Mouse (Mus musculus) heart, embryonic 10.5 days (tissue): ENCODE measurements at regions not wholly inside any gene's neighbourhood (a gene's known extent, or its start where the extent isn't known, plus 50 kb on each side); places are given as distances from the start of the nearest gene placed in this dataset.
"Not testable (repeated sequence)": the region's sequence is repeated elsewhere in the genome, so short reads cannot be mapped to it uniquely, and the experiment has no call there.

Experiments used
- DNase-seq: peaks from one replicate; pipeline ENCODE4 v3.0.0-alpha.2; 2017; ENCODE audit warnings: low spot score
- H3K27ac ChIP-seq: fragments of 300-500 bp; sonication (generic); 2 replicates; pipeline ENCODE4 v1.5.1; 2016; ENCODE audit warnings: mild to moderate bottlenecking
- H3K27me3 ChIP-seq: fragments of 300-500 bp; sonication (generic); 2 replicates; pipeline ENCODE4 v1.6.1; 2016; ENCODE audit warnings: mild to moderate bottlenecking; ENCODE audit not compliant: poor library complexity, insufficient read depth, severe bottlenecking
- H3K36me3 ChIP-seq: fragments of 300-500 bp; sonication (generic); 2 replicates; pipeline ENCODE4 v1.6.1; 2016; ENCODE audit warnings: mild to moderate bottlenecking, moderate library complexity
- H3K4me1 ChIP-seq: fragments of 300-500 bp; sonication (generic); 2 replicates; pipeline ENCODE4 v1.6.1; 2016; ENCODE audit warnings: mild to moderate bottlenecking
- H3K4me3 ChIP-seq: fragments of 300-500 bp; sonication (generic); 2 replicates; pipeline ENCODE4 v1.5.1; 2016; ENCODE audit warnings: mild to moderate bottlenecking, moderate library complexity
- H3K9me3 ChIP-seq: fragments of 300-500 bp; sonication (generic); 2 replicates; pipeline ENCODE4 v1.6.1; 2016; ENCODE audit warnings: mild to moderate bottlenecking, moderate library complexity
- WGBS: fragments of 180-500 bp; shearing (Covaris S2); methylation state at CpG from one replicate; pipeline ENCODE4 v1.1.7; 2016; 5-methylcytosine and 5-hydroxymethylcytosine counted together

- DNase-seq = no peak
- Histone ChIP-seq H3K36me3 (no peaks in the 10 kb centered on the region), H3K4me1 (no peaks in the 10 kb centered on the region), H3K9me3 (no peaks in the 10 kb centered on the region), H3K27me3 (no peaks in the 10 kb centered on the region), H3K4me3 (no peak overlapping the region), H3K27ac (no peak overlapping the region)
Measured at GRCm38 (mm10) chr9:113120385-113120784, 587.7 kb downstream of the Pdcd6ip start.

- no peak for DNase-seq
- WGBS = 71% methylated on average over 1 of the region's 1 CpGs
- no peaks in the 10 kb centered on the region for H3K27me3 ChIP-seq
- H3K27ac ChIP-seq = no peak overlapping the region
- no peaks in the 10 kb centered on the region for H3K36me3 ChIP-seq
- no peaks in the 10 kb centered on the region for H3K4me1 ChIP-seq
- H3K4me3 ChIP-seq = no peak overlapping the region
- no peaks in the 10 kb centered on the region for H3K9me3 ChIP-seq
Measured at GRCm38 (mm10) chr9:113119721-113120120, 588.3 kb downstream of the Pdcd6ip start.

- H3K9me3 ChIP-seq = no peaks in the 10 kb centered on the region
- H3K36me3 ChIP-seq = no peaks in the 10 kb centered on the region
- no peaks in the 10 kb centered on the region for H3K27me3 ChIP-seq
- DNase-seq = no peak
- 77% methylated on average over 5 of the region's 5 CpGs for WGBS
- no peaks in the 10 kb centered on the region for H3K4me1 ChIP-seq
- no peak overlapping the region for H3K4me3 ChIP-seq
- H3K27ac ChIP-seq = no peak overlapping the region
Measured at GRCm38 (mm10) chr9:113115576-113115975, 592.5 kb downstream of the Pdcd6ip start.

- Histone ChIP-seq H3K4me3 (no peak overlapping the region), H3K27me3 (no peaks in the 10 kb centered on the region), H3K27ac (no peak overlapping the region), H3K36me3 (no peaks in the 10 kb centered on the region), H3K4me1 (no peaks in the 10 kb centered on the region), H3K9me3 (no peaks in the 10 kb centered on the region)
- no peak for DNase-seq
Measured at GRCm38 (mm10) chr9:113112753-113113152, 595.3 kb downstream of the Pdcd6ip start.

- DNase-seq = no peak
- no peaks in the 10 kb centered on the region for H3K36me3 ChIP-seq
- no peak overlapping the region for H3K27ac ChIP-seq
- 72% methylated on average over 1 of the region's 1 CpGs for WGBS
- peaks cover 9% of the 10 kb centered on the region for H3K4me1 ChIP-seq
- no peaks in the 10 kb centered on the region for H3K27me3 ChIP-seq
- no peak overlapping the region for H3K4me3 ChIP-seq
- no peaks in the 10 kb centered on the region for H3K9me3 ChIP-seq
Measured at GRCm38 (mm10) chr9:113101733-113102132, 606.3 kb downstream of the Pdcd6ip start.

- no peaks in the 10 kb centered on the region for H3K9me3 ChIP-seq
- no peak overlapping the region for H3K4me3 ChIP-seq
- H3K27ac ChIP-seq = no peak overlapping the region
- 64% methylated on average over 4 of the region's 4 CpGs for WGBS
- no peaks in the 10 kb centered on the region for H3K36me3 ChIP-seq
- no peaks in the 10 kb centered on the region for H3K27me3 ChIP-seq
- no peak for DNase-seq
- H3K4me1 ChIP-seq = no peaks in the 10 kb centered on the region
Measured at GRCm38 (mm10) chr9:113100641-113101040, 607.4 kb downstream of the Pdcd6ip start.

GRCm38 (mm10) chr9:113095421-113095820 is 612.6 kb downstream of the Pdcd6ip start:
- not testable (repeated sequence) for H3K27me3 ChIP-seq, DNase-seq, H3K36me3 ChIP-seq, H3K4me3 ChIP-seq, H3K27ac ChIP-seq, H3K9me3 ChIP-seq, H3K4me1 ChIP-seq
- WGBS = 82% methylated on average over 1 of the region's 1 CpGs

- no peaks in the 10 kb centered on the region for H3K4me1 ChIP-seq
- H3K9me3 ChIP-seq = no peaks in the 10 kb centered on the region
- H3K27ac ChIP-seq = no peak overlapping the region
- H3K27me3 ChIP-seq = no peaks in the 10 kb centered on the region
- DNase-seq = no peak
- no peak overlapping the region for H3K4me3 ChIP-seq
- no peaks in the 10 kb centered on the region for H3K36me3 ChIP-seq
- WGBS = 79% methylated on average over 13 of the region's 13 CpGs
Measured at GRCm38 (mm10) chr9:113093863-113094390, 614.1 kb downstream of the Pdcd6ip start.

- no peaks in the 10 kb centered on the region for H3K4me1 ChIP-seq
- no peaks in the 10 kb centered on the region for H3K9me3 ChIP-seq
- no peak overlapping the region for H3K4me3 ChIP-seq
- H3K27me3 ChIP-seq = no peaks in the 10 kb centered on the region
- 85% methylated on average over 5 of the region's 5 CpGs for WGBS
- H3K27ac ChIP-seq = no peak overlapping the region
- DNase-seq = no peak
- no peaks in the 10 kb centered on the region for H3K36me3 ChIP-seq
Measured at GRCm38 (mm10) chr9:113091881-113092280, 616.2 kb downstream of the Pdcd6ip start.

GRCm38 (mm10) chr9:113087786-113088185 is 620.3 kb downstream of the Pdcd6ip start:
- H3K27ac ChIP-seq = no peak overlapping the region
- no peak for DNase-seq
- no peaks in the 10 kb centered on the region for H3K27me3 ChIP-seq
- H3K4me1 ChIP-seq = no peaks in the 10 kb centered on the region
- H3K36me3 ChIP-seq = no peaks in the 10 kb centered on the region
- H3K9me3 ChIP-seq = no peaks in the 10 kb centered on the region
- H3K4me3 ChIP-seq = no peak overlapping the region
- WGBS = 87% methylated on average over 10 of the region's 10 CpGs

- no peaks in the 10 kb centered on the region for H3K36me3 ChIP-seq
- H3K27me3 ChIP-seq = no peaks in the 10 kb centered on the region
- H3K27ac ChIP-seq = no peak overlapping the region
- 74% methylated on average over 5 of the region's 5 CpGs for WGBS
- H3K9me3 ChIP-seq = no peaks in the 10 kb centered on the region
- no peaks in the 10 kb centered on the region for H3K4me1 ChIP-seq
- no peak for DNase-seq
- no peak overlapping the region for H3K4me3 ChIP-seq
Measured at GRCm38 (mm10) chr9:113085281-113085810, 622.7 kb downstream of the Pdcd6ip start.

GRCm38 (mm10) chr9:113074866-113075265 is 633.2 kb downstream of the Pdcd6ip start:
- H3K4me1 ChIP-seq = no peaks in the 10 kb centered on the region
- 71% methylated on average over 3 of the region's 3 CpGs for WGBS
- no peaks in the 10 kb centered on the region for H3K27me3 ChIP-seq
- no peaks in the 10 kb centered on the region for H3K36me3 ChIP-seq
- no peak overlapping the region for H3K27ac ChIP-seq
- DNase-seq = no peak
- no peak overlapping the region for H3K4me3 ChIP-seq
- peaks cover 2% of the 10 kb centered on the region; the same call in 1 of the 2 replicates for H3K9me3 ChIP-seq

GRCm38 (mm10) chr9:113057415-113057814 is 650.6 kb downstream of the Pdcd6ip start:
- H3K36me3 ChIP-seq = no peaks in the 10 kb centered on the region
- H3K4me1 ChIP-seq = no peaks in the 10 kb centered on the region
- WGBS = 81% methylated on average over 11 of the region's 11 CpGs
- no peak overlapping the region for H3K27ac ChIP-seq
- H3K9me3 ChIP-seq = no peaks in the 10 kb centered on the region
- no peak for DNase-seq
- no peak overlapping the region for H3K4me3 ChIP-seq
- H3K27me3 ChIP-seq = no peaks in the 10 kb centered on the region

GRCm38 (mm10) chr9:113044556-113045178 is 663.4 kb downstream of the Pdcd6ip start:
- WGBS = 80% methylated on average over 4 of the region's 4 CpGs

More at GRCm38 (mm10) chr9:113044556-113045178, 663.4 kb downstream of the Pdcd6ip start:
- no peak for DNase-seq
- no peaks in the 10 kb centered on the region for H3K36me3 ChIP-seq
- peaks cover 4% of the 10 kb centered on the region; the same call in 1 of the 2 replicates for H3K4me1 ChIP-seq
- H3K4me3 ChIP-seq = no peak overlapping the region
- no peaks in the 10 kb centered on the region for H3K9me3 ChIP-seq
- no peaks in the 10 kb centered on the region for H3K27me3 ChIP-seq
- no peak overlapping the region for H3K27ac ChIP-seq
